Mouse (Mus musculus) MEL (cell line): ENCODE data around the gene Tmcc3.

Experiments used
- CHD1 ChIP-seq: IDR thresholded peaks from 2 replicates; pipeline ENCODE4 v1.6.1; 2012; ENCODE audit warnings: low read depth, mild to moderate bottlenecking, inconsistent platforms, low read length, improper control_type of control experiment
- CTCF ChIP-seq, 3 experiments: IDR thresholded peaks in 2 of 3; conservative IDR thresholded peaks in 1 of 3; 2 replicates each; pipeline ENCODE4 v1.5.1; 2011 to 2012; ENCODE audit warnings: low read length in 3 of 3, low read depth in 2 of 3, mild to moderate bottlenecking in 2 of 3, improper control_type of control experiment in 1 of 3, inconsistent platforms in 1 of 3, mixed read lengths in 1 of 3, moderate library complexity in 1 of 3; ENCODE audit not compliant: control insufficient read depth in 1 of 3, insufficient read depth in 1 of 3, poor library complexity in 1 of 3, severe bottlenecking in 1 of 3
- EP300 ChIP-seq, 2 experiments: IDR thresholded peaks; 2 replicates each; pipeline ENCODE4 v1.6.1; 2011; ENCODE audit warnings: improper control_type of control experiment in 2 of 2, low read length in 2 of 2, low read depth in 1 of 2, mild to moderate bottlenecking in 1 of 2
- GATA1 ChIP-seq: IDR thresholded peaks from 2 replicates; pipeline ENCODE4 v1.6.1; 2011; ENCODE audit warnings: low read depth, low read length, improper control_type of control experiment
- JUND ChIP-seq: IDR thresholded peaks from 2 replicates; pipeline ENCODE4 v1.6.1; 2011; ENCODE audit warnings: low read depth, mild to moderate bottlenecking, improper control_type of control experiment, low read length
- MAZ ChIP-seq: IDR thresholded peaks from 2 replicates; pipeline ENCODE4 v1.6.1; 2012; ENCODE audit warnings: low read depth, mild to moderate bottlenecking, inconsistent platforms, low read length, improper control_type of control experiment
- POLR2A ChIP-seq, 2 experiments: IDR thresholded peaks; 2 replicates each; pipeline ENCODE4 v1.6.1; 2011 to 2012; ENCODE audit warnings: low read length in 2 of 2, mild to moderate bottlenecking in 2 of 2, control low read depth in 1 of 2, improper control_type of control experiment in 1 of 2, low read depth in 1 of 2, moderate library complexity in 1 of 2; ENCODE audit not compliant: control insufficient read depth in 1 of 2, insufficient read depth in 1 of 2, poor library complexity in 1 of 2
- RAD21 ChIP-seq: IDR thresholded peaks from 2 replicates; pipeline ENCODE4 v1.6.1; 2011; ENCODE audit warnings: mild to moderate bottlenecking, low read depth, low read length, improper control_type of control experiment
- RCOR1 ChIP-seq: IDR thresholded peaks from 2 replicates; pipeline ENCODE4 v1.6.1; 2012; ENCODE audit warnings: low read depth, mild to moderate bottlenecking, inconsistent platforms, low read length, improper control_type of control experiment
- ZNF384 ChIP-seq: IDR thresholded peaks from 2 replicates; pipeline ENCODE4 v1.6.1; 2012; ENCODE audit warnings: low read depth, mild to moderate bottlenecking, inconsistent platforms, low read length, improper control_type of control experiment

DNA sequence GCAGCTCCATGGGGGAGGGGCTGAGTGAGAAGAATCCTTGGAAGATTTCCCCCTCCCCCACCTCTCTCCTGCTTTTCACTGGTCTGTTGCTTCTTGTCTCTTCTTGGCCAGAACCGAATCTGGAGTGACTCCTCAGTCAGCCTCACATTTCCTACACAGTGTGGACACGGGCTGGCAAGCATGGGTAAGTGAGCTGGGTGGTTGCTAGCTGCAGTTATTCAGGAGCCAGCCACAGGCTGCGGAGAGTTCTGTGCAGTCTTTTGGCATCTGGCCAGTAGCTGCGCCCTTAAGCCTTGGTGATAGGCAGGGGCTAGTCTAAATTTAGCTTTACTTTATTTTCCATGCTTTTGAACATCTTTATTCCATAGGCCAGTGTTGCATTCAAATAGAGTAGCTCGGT is 18.2 kb downstream of the Tmcc3 start:
- TF ChIP-seq CHD1, result no peak
- TF ChIP-seq JUND, result no peak
- no peak for TF ChIP-seq CTCF (IDR thresholded peaks at IDR 0.05 in 2 of 3, conservative IDR thresholded peaks at IDR 0.05 in 1 of 3; ENCODE audit: control insufficient read depth in 1 of 3, insufficient read depth in 1 of 3, low read depth in 2 of 3, low read length in 3 of 3, poor library complexity in 1 of 3, severe bottlenecking in 1 of 3)
- TF ChIP-seq ZNF384, result no peak
- no peak for TF ChIP-seq EP300 (IDR thresholded peaks at IDR 0.05; ENCODE audit: low read depth in 1 of 2, low read length in 2 of 2)
- TF ChIP-seq GATA1, result no peak
- TF ChIP-seq RAD21, result no peak
- TF ChIP-seq MAZ, result no peak
- no peak for TF ChIP-seq POLR2A (IDR thresholded peaks at IDR 0.05; ENCODE audit: control insufficient read depth in 1 of 2, insufficient read depth in 1 of 2, low read depth in 1 of 2, low read length in 2 of 2, poor library complexity in 1 of 2)
- no peak for TF ChIP-seq RCOR1
